Mouse (Mus musculus): ENCODE data around the gene Usp37.
"Not testable (repeated sequence)": the region's sequence is repeated elsewhere in the genome, so short reads cannot be mapped to it uniquely, and the experiment has no call there.

The Usp37 gene

DNA sequence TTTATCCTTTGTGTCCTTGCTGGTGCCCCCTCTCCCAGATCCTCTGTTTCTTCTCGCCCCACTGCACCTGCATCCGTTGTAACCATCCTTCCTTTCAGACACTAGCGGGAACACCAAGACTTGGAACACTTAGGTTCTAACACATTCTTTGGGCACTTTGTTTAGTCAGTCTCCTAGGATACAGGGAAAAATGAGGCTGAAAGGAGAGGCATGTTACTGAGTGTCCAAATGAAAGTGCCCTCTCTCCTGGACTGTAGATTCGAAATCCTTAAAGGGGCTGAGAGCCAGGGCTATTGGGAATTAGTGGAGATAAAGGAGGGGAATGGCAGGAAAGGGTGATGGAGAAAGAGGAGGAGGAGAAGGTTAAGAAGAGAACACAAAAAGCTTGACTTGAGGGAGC lies at the start of gene Usp37:
TSS of gene Usp37 (minus strand) at position 101 of the 400 bp plus-strand sequence.
- no peak for DNase-seq (ENCODE audit: low spot score)

DNA sequence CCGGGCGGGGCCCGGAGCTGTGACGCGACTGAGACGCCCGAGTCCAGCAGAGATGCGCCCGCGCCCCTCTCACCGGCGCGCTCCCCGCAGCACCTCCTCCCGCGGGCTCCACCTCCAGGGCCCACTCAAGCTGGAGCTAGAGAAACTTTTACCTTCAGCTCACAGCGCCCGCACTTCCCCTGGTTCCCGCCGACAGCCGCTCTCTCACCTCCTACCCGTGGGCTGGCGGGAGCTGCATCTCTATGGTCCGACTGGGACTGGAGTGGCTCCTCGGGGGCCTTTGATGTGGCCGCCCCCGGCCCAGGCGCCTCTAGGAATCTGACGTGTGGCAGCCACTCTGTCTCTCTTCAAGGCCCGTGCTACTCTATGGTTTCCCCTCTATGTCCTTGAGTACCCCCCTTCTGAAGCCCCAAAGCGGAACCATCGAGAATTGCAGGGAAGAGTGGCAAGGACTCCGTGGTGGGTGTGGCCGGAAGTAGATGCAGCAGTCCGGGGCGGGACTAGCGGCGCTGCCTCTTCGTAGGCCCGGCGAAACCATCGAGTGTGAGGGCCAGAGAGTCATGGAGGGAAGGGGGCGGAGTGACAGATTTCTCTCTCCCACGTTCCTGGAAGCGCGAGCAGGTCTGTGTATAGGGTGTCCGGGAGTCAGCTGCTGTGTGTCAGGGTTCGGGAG lies 43.8 kb upstream of the Usp37 start, which contains the start of the genes Zfp142 and Bcs1l:
TSS of gene Zfp142 (minus strand) at position 474 of the 673 bp plus-strand sequence.
TSS of gene Bcs1l (plus strand) at position 517 of the 673 bp plus-strand sequence.
- peak; percentile 95 for DNase-seq (ENCODE audit: low spot score)

DNA sequence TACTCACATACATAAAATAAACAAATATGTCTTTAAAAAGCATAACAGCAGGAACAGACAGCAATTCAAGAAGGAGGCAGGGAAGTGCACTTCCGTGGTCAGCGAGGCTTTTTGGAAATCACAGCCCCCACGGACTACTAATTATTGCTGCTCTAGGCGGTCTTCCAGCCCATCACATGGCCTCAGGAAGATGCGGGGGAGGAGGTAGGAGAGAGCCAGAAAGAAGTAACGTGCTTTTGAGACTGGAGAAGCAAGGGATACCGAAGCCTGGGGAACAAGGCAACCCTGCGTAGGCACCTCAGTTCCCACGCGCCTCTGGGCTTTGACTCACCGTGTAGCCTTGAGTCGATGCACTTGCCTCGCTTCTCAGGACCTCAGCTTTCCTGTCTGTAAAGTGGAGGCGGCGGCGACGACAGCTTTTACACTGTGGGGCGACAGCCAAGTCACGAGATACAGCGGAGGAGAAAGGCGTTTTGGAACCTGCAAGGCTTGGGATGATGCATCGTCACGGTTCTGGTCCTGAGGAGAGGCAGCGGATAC lies 43.2 kb upstream of the Usp37 start:
- no peak for DNase-seq (ENCODE audit: low spot score)

DNA sequence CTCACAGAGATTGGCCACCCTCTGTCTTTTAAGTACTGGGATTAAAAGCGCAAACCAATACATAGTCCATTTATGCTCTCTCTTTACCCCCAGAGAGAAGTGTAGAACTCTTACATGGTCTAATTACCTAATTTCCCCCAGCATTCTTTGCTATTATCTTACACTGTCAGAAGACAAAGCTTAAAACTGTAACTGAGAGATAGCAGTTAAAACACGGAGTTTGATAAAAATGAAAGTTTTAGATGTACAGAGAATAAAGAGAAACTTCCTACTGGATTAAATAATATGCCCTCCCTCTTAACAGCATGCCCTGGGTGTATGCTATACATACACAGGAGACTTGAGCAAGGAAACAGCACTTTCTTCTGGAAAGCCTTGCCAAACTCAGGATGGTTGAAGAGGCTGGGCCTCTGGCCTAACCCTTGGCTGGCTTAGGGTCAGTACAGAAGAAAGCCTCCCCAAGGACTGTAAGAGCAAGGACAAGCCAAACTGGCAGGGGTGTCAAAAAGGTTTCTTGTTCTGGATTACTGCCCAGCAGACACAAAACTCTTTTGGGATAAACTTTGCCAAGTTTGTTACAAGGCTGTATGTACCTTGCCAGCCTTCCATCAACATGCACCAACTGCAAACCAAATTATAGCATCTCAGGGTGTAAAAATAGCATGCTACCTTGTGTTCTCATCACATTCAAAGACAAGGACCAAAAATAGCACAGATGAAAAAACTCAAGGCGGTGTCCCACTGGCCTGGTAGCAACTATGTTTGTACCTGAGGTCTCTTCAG lies 40.7 kb upstream of the Usp37 start:
- no peak for DNase-seq (ENCODE audit: low spot score)

DNA sequence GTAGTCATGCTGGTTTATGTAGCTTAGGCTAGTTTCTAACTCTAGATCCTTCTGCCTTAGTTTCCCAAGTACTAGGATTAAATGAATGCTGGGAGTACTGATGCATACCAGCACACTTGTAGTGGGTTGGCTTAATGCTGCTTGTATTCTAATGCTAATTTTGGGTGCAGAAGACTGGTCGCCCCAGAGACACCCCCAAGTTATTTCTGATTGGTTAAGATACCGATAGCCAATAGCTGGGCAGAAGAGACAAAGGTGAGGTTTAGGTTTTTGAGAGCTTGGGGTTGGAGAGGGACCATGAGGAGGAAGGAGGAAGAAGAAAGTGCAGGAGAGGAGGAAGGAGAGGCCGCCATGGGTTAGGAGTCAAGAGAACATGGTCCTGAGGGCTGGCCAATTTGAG lies 38.5 kb upstream of the Usp37 start:
- DNase-seq (ENCODE audit: low spot score), result no peak

DNA sequence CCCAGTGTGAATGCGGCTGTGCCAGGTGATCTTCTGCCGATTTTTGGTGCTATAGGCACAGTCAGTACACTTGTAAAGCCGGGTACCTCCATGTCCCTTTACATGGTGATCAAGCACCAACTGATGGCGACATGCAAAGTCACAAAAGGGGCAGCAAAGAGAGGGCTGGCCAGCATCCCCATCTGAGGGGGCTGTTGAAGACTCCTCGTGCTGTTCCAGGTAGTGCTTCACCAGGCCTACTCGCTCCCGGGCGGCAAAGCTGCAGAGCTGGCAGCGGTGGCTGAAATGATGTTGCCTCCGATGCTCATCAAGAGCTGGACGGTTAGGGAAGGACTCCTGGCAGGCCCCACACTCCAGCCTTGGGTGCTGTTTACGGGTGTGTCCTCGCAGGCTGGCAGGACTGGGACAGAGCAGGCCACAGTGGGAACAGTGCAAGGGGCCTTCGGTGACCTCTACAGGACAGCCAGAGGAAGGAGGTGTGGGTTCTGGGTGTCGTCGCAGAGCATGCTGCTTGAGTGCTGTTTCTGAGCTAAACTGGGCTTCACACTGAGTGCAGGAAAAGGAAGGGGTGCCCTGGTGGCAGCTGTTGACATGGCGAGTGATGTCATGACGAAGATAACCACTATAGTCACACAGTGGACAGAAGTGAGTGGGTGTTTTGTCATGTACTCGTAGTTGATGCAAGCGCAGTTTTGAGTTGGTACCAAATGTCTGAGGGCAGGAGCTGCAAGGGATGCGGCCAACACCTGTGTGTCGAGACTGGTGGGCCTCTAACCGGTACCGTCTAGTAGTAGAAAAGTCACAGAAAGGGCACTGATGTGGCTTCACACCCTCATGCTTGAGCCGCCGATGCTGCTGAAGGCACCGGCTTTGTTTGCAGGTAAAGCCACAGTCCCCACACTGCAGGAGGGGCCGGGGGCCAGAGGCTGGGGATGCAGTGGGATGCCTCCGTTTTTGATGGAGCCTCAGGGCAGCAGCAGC lies 25.9 kb upstream of the Usp37 start:
- no peak for DNase-seq (ENCODE audit: low spot score)

DNA sequence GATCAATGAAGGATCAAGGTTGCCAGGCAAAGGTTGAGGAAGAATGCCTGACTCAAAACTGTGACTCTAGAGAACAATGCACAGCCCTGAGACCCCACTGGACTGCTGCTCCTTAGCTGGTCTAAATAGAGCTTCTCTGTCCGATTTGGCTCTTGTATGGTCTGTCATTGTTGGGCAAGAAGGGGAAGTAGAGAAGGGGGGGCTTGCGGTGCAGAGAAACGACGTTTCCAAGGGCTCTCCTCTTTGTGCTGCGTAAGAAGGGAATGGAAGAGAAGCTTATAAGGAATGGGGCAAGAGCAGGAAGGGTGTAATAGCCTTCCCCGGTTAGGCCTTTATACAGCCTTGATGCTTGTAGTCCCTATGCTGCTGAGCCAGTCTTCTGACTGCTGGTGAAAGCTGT lies 21.8 kb upstream of the Usp37 start:
- no peak for DNase-seq (ENCODE audit: low spot score)

DNA sequence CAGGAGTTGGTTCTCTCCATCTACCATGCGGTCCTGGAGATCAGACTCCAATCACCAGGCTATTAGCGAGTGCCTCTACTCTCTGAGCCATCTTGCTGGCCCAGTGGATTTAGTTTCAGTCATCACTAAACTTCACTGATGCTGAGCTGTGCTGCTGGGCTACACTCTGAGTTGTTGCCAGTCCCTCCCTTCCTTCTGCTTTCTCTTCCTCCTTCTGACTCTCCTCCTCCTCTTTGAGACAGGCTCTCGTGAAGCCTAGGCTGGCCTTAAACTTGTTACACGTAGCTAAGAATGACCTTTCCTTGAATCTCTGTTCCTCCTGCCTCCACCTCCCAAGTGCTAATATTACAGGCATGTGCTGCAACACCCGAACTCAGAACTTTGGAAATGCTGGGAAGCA lies 15.0 kb upstream of the Usp37 start:
- no peak for DNase-seq (ENCODE audit: low spot score)

DNA sequence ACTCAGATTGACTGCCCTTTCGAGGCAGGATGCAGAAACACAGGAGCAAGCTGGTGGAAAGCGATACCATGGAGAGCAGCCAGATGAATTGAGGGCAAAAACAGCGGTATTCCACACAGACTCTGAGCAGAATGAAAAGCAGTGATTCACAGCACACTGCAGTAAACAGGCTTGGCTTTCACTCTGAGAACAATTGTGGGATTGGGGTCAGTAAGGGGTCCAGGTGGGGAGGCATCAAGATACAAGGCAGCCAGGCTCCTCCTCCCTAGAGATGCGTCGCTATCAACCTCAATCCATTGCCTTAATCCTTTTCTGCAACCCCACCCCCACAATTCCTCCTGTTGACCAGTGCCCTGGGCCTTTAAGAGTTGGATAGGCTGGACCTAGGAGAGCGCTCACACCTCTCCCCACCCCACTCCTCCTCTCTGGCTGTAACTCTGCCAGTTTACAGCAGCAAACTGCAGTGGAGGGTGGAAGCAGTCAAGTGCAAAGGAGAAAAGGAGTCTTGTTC lies 1.6 kb downstream of the Usp37 start, which contains the start of gene Plcd4:
TSS of gene Plcd4 (plus strand) at position 438 of the 511 bp plus-strand sequence.
- DNase-seq (ENCODE audit: low spot score), result no peak

DNA sequence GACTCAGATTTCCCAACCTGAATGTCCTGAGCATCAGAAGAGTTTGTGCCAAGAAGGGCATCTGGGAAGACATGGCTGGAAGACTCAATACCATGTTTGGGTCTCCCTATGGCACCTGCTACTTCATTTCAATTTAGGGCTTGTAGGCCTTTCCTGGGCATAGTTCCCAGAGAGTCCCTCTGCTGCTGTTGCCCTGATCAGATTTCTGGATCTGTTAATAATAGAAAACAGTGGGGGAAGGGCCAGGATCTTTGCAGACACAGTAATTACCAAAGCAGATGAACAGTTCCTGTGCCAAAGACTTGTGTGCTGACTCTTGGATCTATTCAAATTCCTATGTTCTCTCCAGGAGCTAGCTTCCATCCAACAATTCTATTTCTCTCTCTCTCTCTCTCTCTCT lies 5.4 kb downstream of the Usp37 start:
- DNase-seq (ENCODE audit: low spot score), result no peak

DNA sequence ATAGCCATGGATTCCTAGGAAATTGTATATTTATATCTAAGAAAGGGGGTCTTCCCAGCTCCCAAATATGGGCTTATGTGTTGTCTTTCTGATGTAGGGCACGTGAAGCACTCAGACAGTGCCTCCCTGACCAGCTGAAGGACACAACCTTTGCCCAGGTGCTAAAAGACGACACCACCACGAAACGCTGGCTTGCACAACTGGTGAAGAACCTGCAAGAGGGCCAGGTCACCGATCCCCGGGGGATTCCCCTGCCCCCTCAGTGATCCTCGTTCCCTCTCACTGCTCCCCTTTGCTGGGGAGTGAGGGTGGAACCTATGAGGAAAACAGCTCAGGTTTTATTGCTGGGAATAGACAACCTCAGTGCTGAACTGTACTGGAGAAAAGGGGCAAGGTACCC lies 15.5 kb downstream of the Usp37 start:
- no peak for DNase-seq (ENCODE audit: low spot score)

DNA sequence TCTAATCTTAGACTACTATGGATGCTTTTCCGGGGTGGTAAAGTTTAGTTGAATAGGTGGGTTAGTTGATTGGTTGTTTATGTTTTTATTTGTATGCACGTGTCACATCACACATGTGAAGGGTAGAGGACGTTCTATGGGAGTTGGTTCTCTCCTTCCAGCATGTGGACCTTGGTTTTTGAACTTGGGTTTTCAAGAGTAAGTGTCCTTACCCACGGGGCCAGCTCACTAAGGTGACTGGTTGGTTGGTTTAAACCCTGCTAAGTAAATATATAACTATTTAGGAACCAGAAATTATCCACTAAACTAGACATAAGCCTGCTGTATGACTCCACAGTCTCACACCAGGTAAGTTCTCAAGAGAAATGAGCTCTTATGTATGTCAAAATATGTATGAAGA lies 19.3 kb downstream of the Usp37 start:
- no peak for DNase-seq (ENCODE audit: low spot score)

DNA sequence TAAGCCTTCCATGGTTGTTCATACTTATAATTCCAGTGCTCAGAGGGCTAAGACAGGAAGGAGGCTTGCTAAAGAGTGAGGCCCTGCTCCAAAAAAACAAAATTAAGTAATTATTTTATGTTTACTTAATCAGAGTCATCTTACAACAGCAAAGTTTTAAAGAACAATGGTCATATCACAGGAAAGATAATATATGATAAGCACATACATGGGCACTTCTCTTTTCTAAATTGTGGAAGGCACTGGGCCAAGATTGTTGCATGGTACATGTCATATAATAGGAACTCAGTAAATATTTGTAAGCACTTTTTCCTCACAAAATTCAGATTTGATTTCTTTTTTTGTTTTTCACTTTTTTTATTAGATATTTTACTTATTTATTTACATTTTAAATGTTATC lies 24.2 kb downstream of the Usp37 start:
- DNase-seq (ENCODE audit: low spot score), result no peak

DNA sequence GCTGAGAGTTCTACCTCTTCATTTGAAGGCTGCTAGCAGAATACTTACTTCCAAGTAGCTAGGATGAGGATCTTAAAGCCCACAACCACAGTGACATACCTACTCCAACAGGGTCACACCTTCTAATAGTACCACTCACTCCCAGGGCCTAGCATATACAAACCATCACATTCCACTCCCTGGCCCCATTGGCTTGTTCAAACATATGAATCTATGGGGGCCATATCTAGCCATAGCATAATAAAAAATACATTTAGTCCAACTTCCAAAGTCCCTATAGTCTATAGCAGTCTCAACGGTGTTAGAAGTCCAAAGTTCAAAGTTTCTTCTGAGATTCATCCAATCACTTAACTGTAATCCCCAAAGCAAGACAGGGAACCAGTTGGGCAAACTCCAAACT lies 31.1 kb downstream of the Usp37 start:
- not testable (repeated sequence) for DNase-seq (ENCODE audit: low spot score)

DNA sequence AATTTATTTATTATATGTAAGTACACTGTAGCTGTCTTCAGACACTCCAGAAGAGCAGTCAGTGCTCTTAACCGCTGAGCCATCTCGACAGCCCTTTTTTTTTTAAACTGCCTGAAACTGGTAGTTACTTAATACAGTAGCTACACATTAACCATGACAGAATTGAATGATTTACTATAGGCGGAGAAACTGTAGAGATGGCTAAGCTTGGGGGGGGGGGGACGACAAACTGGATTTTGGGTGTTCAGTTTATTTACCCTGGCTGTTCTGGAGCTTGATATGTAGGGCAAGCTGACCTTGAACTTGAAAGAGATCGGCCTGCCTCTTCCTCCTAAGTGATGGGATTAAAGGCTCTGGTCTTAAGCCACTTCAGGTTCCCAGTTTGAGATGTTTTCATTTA lies 32.8 kb downstream of the Usp37 start:
- DNase-seq (ENCODE audit: low spot score), result no peak

DNA sequence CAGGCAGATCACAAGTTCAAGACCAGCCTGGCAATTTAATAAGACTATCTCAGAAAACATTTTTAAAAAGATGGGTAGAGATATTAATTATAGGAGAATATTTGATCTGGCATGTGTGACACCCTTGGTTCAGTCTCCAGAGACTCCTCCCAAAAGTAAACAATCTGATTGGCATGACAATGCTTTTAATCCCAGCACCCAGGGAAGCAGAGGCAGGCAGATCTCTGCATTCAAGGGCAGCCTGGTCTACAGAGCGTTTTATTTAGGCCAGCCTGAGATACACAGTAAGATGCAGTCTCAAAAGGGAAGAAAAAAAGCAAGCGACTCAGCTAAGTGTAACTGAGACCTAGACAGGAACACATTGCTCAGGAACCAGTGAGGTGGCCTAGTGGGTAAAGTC lies 36.3 kb downstream of the Usp37 start:
- DNase-seq (ENCODE audit: low spot score), result no peak

DNA sequence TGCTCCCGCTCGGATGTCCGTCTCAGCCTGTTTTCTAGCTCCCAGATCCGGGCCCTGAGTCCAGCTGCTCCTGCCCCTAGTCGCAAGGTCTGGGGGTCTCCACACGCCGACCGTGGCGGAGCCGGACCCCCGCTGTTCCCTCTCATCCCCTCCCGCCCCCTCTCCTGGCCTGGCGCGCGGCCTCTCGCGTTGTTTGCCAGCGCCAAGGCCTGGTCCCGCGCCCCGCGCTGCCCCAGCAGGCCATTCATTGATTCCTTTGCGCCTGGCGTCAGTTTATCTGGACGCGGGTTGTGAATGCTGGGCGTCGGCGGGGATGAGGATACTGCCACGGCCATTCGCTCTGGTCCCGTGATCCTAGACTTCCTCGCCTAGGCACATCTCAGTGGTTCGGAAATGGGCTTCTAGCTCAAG lies 37.6 kb downstream of the Usp37 start:
- DNase-seq (ENCODE audit: low spot score), result no peak

DNA sequence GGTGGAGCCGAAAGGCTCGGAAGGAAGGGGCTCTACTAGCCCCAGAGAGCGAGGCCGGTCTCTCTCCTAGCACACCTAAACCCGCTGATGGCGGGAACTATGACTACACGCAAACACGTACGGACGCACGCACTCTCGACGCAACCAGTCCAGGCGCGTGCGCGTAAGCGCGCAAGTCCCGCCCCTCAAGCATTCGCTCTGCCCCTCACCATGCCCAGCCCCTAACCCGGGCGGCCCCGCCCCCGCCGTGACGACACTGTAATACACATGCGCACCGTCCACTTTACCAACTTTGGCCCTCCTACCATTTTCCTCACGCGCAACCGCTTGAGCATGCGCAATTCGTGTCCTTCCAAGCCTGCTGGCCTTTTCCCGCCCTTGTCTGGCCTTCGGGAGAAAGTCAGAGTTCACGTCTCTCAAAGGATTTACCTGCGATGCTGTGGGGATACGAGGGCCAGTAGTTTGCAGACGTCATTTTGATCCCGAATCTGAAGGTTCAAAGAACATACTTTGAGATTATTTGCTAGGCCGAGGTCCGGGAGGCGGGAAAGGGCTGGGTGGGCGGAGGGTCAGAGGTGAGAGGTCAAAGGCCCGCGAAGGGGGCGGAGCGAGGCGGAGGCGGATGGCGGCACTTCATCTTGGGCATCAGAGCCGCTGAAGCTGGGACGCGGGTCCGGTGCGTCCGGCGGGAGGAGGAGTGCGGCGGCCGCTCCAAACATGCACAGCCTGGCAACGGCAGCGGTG lies 38.2 kb downstream of the Usp37 start, which contains the start of gene Cnot9:
TSS of gene Cnot9 (plus strand) at position 338 of the 744 bp plus-strand sequence.
- DNase-seq (ENCODE audit: low spot score), result peak; percentile 99

DNA sequence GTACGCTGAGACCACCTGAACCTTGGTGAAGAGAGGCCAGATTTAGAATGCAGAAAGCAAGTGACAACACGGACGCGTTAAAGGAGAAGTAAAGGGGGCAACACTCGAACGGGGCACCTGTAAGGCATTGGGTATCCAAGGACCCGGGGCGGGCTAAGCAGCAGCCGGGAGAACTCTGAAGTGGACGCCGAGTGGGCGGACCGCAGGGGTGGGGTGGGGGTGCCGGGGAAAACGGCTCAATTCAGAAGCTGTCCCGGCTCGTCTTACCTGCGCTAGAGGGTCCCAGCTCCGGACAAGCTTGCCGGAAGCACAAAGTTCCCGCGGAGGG lies 38.7 kb downstream of the Usp37 start:
- no peak for DNase-seq (ENCODE audit: low spot score)

DNA sequence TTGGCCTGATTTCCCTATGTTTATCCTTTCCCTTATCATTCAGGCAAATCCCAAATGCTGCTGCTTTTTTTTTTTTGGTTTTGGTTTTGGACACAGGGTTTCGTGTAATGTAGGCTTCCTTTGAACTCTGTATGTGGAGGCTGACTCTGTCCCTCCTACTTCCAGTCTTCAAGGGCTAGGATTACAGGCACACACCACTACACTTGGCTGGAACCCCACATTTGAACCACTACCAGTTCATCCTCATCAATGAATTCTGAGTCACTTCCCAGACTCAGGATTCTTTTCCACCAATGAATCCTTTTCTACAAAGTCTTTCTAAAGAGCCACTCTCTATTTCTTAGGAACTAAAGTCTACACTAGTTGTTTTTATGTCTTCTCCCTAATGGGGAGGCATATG lies 43.0 kb downstream of the Usp37 start:
- no peak for DNase-seq (ENCODE audit: low spot score)

DNA sequence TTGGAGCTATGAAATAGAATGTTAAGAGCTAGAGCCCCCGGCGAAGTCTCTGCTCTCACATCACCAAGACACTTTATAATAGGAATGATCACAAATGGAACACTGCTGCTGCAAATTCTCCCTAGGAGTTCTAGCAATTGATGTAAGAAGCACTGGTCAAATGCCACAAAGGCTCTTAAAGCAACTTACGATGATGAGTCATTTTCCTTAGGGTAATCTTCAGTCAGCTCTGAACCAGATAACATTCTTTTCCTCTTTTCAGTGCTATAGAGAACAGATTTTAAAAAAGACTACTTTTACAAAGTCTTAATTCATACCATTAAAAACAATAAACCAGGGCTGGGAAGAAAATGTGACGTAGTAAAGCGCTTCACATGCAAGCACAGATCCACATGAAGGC lies 58.3 kb downstream of the Usp37 start:
- DNase-seq (ENCODE audit: low spot score), result no peak
